Mouse (Mus musculus) embryonic fibroblast, embryonic 13.5 days (primary cell): Measurements from ENCODE around the gene Adss. TPM values are rescaled to one million over a fixed set of nuclear protein-coding genes. Genes with fewer than 3 reads are reported as not detected.

ENCODE experiments used
- H3K27ac ChIP-seq: 2 replicates; pipeline ENCODE4 v1.5.1; 2012; ENCODE audit warnings: low read length, control low read depth, inconsistent platforms; ENCODE audit not compliant: insufficient read depth
- H3K4me1 ChIP-seq: 2 replicates; pipeline ENCODE4 v1.6.1; 2011; ENCODE audit warnings: low read length; ENCODE audit not compliant: control insufficient read depth, insufficient read depth
- H3K4me3 ChIP-seq: 2 replicates; pipeline ENCODE4 v1.5.1; 2011; ENCODE audit warnings: mild to moderate bottlenecking, control low read depth, low read length; ENCODE audit not compliant: insufficient read depth
- CTCF ChIP-seq: IDR thresholded peaks from 2 replicates; pipeline ENCODE4 v1.5.1; 2011; ENCODE audit warnings: mild to moderate bottlenecking, control low read depth, low read length, moderate library complexity, borderline replicate concordance; ENCODE audit not compliant: insufficient read depth
- POLR2A ChIP-seq: IDR thresholded peaks from 2 replicates; pipeline ENCODE4 v1.6.1; 2011; ENCODE audit warnings: low read depth, mild to moderate bottlenecking, control low read depth, low read length, moderate library complexity
- polyA plus RNA-seq: library from polyadenylated mRNA; stranded (reverse); fragments of >200 nt; gene quantifications from 2 replicates; pipeline ENCODE4 v1.2.4, GENCODE M21; 2011; ENCODE audit warnings: low read depth; ENCODE audit not compliant: missing spikeins, insufficient read length

Gene Adss
- polyA plus RNA-seq, 1 experiment: 99.9 TPM

- Histone ChIP-seq H3K4me1 (no peaks in the 10 kb centered on the region; the same call in 1 of the 2 replicates), H3K4me3 (no peak overlapping the region), H3K27ac (no peak overlapping the region)
- no peak for TF ChIP-seq CTCF
- TF ChIP-seq POLR2A: no peak
Measured at GRCm38 (mm10) chr1:177768931-177769330, 27.4 kb downstream of the Adss start.

GRCm38 (mm10) chr1:177757249-177757648, 39.1 kb downstream of the Adss start:
- Histone ChIP-seq H3K4me1 (no peaks in the 10 kb centered on the region), H3K27ac (no peak overlapping the region), H3K4me3 (no peak overlapping the region)
- no peak for TF ChIP-seq POLR2A
- TF ChIP-seq CTCF: no peak

GRCm38 (mm10) chr1:177753496-177753895, 42.8 kb downstream of the Adss start:
- no peaks in the 10 kb centered on the region for H3K4me1 ChIP-seq
- TF ChIP-seq POLR2A (no peak), CTCF (no peak)
- no peak overlapping the region for H3K27ac ChIP-seq
- no peak overlapping the region for H3K4me3 ChIP-seq

- TF ChIP-seq CTCF (no peak), POLR2A (no peak)
- no peak overlapping the region for H3K27ac ChIP-seq
Measured at GRCm38 (mm10) chr1:177747869-177748540, 48.3 kb downstream of the Adss start.

GRCm38 (mm10) chr1:177744521-177745325, 51.6 kb downstream of the Adss start:
- Histone ChIP-seq H3K4me1 (no peaks in the 10 kb centered on the region), H3K27ac (no peak overlapping the region), H3K4me3 (no peak overlapping the region)
- TF ChIP-seq POLR2A: no peak
- no peak for TF ChIP-seq CTCF

More at GRCm38 (mm10) chr1:177747869-177748540, 48.3 kb downstream of the Adss start:
- Histone ChIP-seq H3K4me1 (no peaks in the 10 kb centered on the region), H3K4me3 (no peak overlapping the region)

GRCm38 (mm10) chr1:177742119-177742518, 54.2 kb downstream of the Adss start:
- Histone ChIP-seq H3K4me1 (no peaks in the 10 kb centered on the region), H3K4me3 (no peak overlapping the region), H3K27ac (no peak overlapping the region)
- TF ChIP-seq POLR2A: no peak
- no peak for TF ChIP-seq CTCF

- Histone ChIP-seq H3K4me1 (no peaks in the 10 kb centered on the region), H3K4me3 (no peak overlapping the region), H3K27ac (no peak overlapping the region)
- no peak for TF ChIP-seq CTCF
Measured at GRCm38 (mm10) chr1:177740707-177741106, 55.6 kb downstream of the Adss start.

- TF ChIP-seq CTCF: no peak
- no peak for TF ChIP-seq POLR2A
- H3K4me3 ChIP-seq: no peak overlapping the region
- H3K4me1 ChIP-seq: no peaks in the 10 kb centered on the region
- H3K27ac ChIP-seq: no peak overlapping the region
Measured at GRCm38 (mm10) chr1:177737505-177738105, 58.7 kb downstream of the Adss start.

- Histone ChIP-seq H3K27ac (no peak overlapping the region), H3K4me1 (no peaks in the 10 kb centered on the region)
- TF ChIP-seq CTCF (no peak), POLR2A (no peak)
Measured at GRCm38 (mm10) chr1:177731973-177732372, 64.3 kb downstream of the Adss start.

More at GRCm38 (mm10) chr1:177731973-177732372, 64.3 kb downstream of the Adss start:
- H3K4me3 ChIP-seq: no peak overlapping the region
